Mouse (Mus musculus) G1E (cell line): Measurements from ENCODE around the gene Cap2. TPM values are rescaled to one million over a fixed set of nuclear protein-coding genes. Genes with fewer than 3 reads are reported as not detected.

ENCODE experiments used
- ATAC-seq: 2 replicates; pipeline ENCODE4 v1.8.0; 2016; ENCODE audit warnings: mild to moderate bottlenecking; ENCODE audit not compliant: insufficient number of reproducible peaks, poor library complexity, low FRiP score, severe bottlenecking; ENCODE audit errors: extremely low read depth
- DNase-seq: peaks from one replicate; pipeline ENCODE4 v3.0.0; 2012; ENCODE audit warnings: low spot score
- H3K27me3 ChIP-seq: 2 replicates; pipeline ENCODE4 v1.6.1; 2012; ENCODE audit warnings: mild to moderate bottlenecking, low read length, inconsistent platforms; ENCODE audit not compliant: insufficient read depth
- H3K36me3 ChIP-seq: replicated peaks from 2 replicates; pipeline ENCODE3; 2012; ENCODE audit warnings: mild to moderate bottlenecking, inconsistent platforms
- H3K4me1 ChIP-seq: 2 replicates; pipeline ENCODE4 v1.6.1; 2012; ENCODE audit warnings: low read depth, low read length, inconsistent platforms, mixed read lengths; ENCODE audit not compliant: insufficient read depth
- H3K4me3 ChIP-seq: 2 replicates; pipeline ENCODE4 v1.5.1; 2012; ENCODE audit warnings: low read depth, mild to moderate bottlenecking, inconsistent platforms, low read length, moderate library complexity, mixed read lengths
- H3K9me3 ChIP-seq: replicated peaks from 2 replicates; pipeline ENCODE4 v1.6.1; 2012; ENCODE audit warnings: inconsistent platforms
- CTCF ChIP-seq: IDR thresholded peaks from 2 replicates; pipeline ENCODE4 v1.5.1; 2012; ENCODE audit warnings: low read depth, low read length, inconsistent platforms, mixed read lengths
- GATA1 ChIP-seq: IDR thresholded peaks from 2 replicates; pipeline ENCODE4 v1.6.1; 2012; ENCODE audit warnings: borderline replicate concordance, low read length, inconsistent platforms, mixed read lengths
- GATA2 ChIP-seq: IDR thresholded peaks from 2 replicates; pipeline ENCODE4 v1.6.1; 2012; ENCODE audit warnings: low read depth, low read length, inconsistent platforms, borderline replicate concordance
- POLR2AphosphoS5 ChIP-seq: IDR thresholded peaks from 2 replicates; pipeline ENCODE4 v1.6.1; 2012; ENCODE audit warnings: low read depth, low read length, inconsistent platforms; ENCODE audit not compliant: insufficient replicate concordance
- TAL1 ChIP-seq: conservative IDR thresholded peaks from 2 replicates; pipeline ENCODE4 v1.6.1; 2012; ENCODE audit warnings: low read depth, low read length, inconsistent platforms, mixed read lengths
- polyA plus RNA-seq: library from polyadenylated mRNA; stranded (reverse); fragments of >175 nt; gene quantifications from 2 replicates; pipeline ENCODE4 v1.2.3, GENCODE M21; 2012
- total RNA-seq, 2 experiments: library from RNA; stranded (forward) in 1 of 2; stranded (reverse) in 1 of 2; fragments of 200-1000 nt in 1 of 2; fragments of >200 nt in 1 of 2; fragmentation: Nextera tagmentation in 1 of 2; gene quantifications; 2 replicates each; pipeline ENCODE4 v1.2.3; 2014 to 2017

Cap2 gene
- total RNA-seq (2014; fragmentation: Nextera tagmentation) (not detected in 2 replicates), total RNA-seq (2017) (0.05 TPM in 1 of 2 replicates, not detected in the other), polyA plus RNA-seq (not detected in 2 replicates)

- Histone ChIP-seq H3K4me1 (no peaks in the 10 kb centered on the region), H3K36me3 (no peaks in the 10 kb centered on the region), H3K4me3 (no peak within 1 kb of the TSS), H3K27me3 (peaks cover 15% of the 10 kb centered on the region), H3K9me3 (no peaks in the 10 kb centered on the region)
- DNase-seq: no peak
- ATAC-seq: no peak
- no peak for TF ChIP-seq CTCF
Observed at GRCm38 (mm10) chr13:46501800-46502389, at the start of gene Cap2. Gene Cap2, plus strand, starts transcription at chr13:46501848.

GRCm38 (mm10) chr13:46459546-46459945, 42.1 kb upstream of the Cap2 start:
- H3K4me3 ChIP-seq: no peak overlapping the region
- no peaks in the 10 kb centered on the region for H3K36me3 ChIP-seq
- DNase-seq (no peak), ATAC-seq (no peak)
- no peaks in the 10 kb centered on the region for H3K4me1 ChIP-seq
- no peaks in the 10 kb centered on the region; the same call in 1 of the 2 replicates for H3K27me3 ChIP-seq
- TF ChIP-seq GATA1: no peak
- TF ChIP-seq POLR2AphosphoS5: no peak
- no peak for TF ChIP-seq CTCF
- TF ChIP-seq GATA2: no peak
- no peak for TF ChIP-seq TAL1
- H3K9me3 ChIP-seq: no peaks in the 10 kb centered on the region

- Histone ChIP-seq H3K9me3 (no peaks in the 10 kb centered on the region), H3K36me3 (no peaks in the 10 kb centered on the region), H3K27me3 (no peaks in the 10 kb centered on the region), H3K4me3 (no peak overlapping the region), H3K4me1 (no peaks in the 10 kb centered on the region)
- no peak for TF ChIP-seq TAL1
- TF ChIP-seq POLR2AphosphoS5: no peak
- TF ChIP-seq GATA1: no peak
- no peak for TF ChIP-seq GATA2
- TF ChIP-seq CTCF: no peak
- ATAC-seq (no peak), DNase-seq (no peak)
Observed at GRCm38 (mm10) chr13:46462280-46462679, 39.4 kb upstream of the Cap2 start.

GRCm38 (mm10) chr13:46463764-46464163, 37.9 kb upstream of the Cap2 start:
- Histone ChIP-seq H3K9me3 (no peaks in the 10 kb centered on the region), H3K4me1 (no peaks in the 10 kb centered on the region), H3K4me3 (no peak overlapping the region), H3K27me3 (no peaks in the 10 kb centered on the region), H3K36me3 (no peaks in the 10 kb centered on the region)
- DNase-seq (no peak), ATAC-seq (no peak)
- TF ChIP-seq GATA2 (no peak), CTCF (no peak), POLR2AphosphoS5 (no peak), GATA1 (no peak), TAL1 (no peak)

- Histone ChIP-seq H3K4me3 (no peak overlapping the region), H3K4me1 (no peaks in the 10 kb centered on the region), H3K27me3 (peaks cover 3% of the 10 kb centered on the region; the same call in 1 of the 2 replicates), H3K36me3 (no peaks in the 10 kb centered on the region), H3K9me3 (no peaks in the 10 kb centered on the region)
- ATAC-seq (no peak), DNase-seq (no peak)
- TF ChIP-seq GATA1: no peak
- no peak for TF ChIP-seq POLR2AphosphoS5
- TF ChIP-seq TAL1: no peak
- no peak for TF ChIP-seq GATA2
Observed at GRCm38 (mm10) chr13:46468251-46468650, 33.4 kb upstream of the Cap2 start.

GRCm38 (mm10) chr13:46469536-46469935, 32.1 kb upstream of the Cap2 start:
- DNase-seq (no peak), ATAC-seq (no peak)
- no peaks in the 10 kb centered on the region for H3K36me3 ChIP-seq
- no peak overlapping the region for H3K4me3 ChIP-seq
- no peaks in the 10 kb centered on the region for H3K4me1 ChIP-seq
- H3K9me3 ChIP-seq: no peaks in the 10 kb centered on the region
- peaks cover 3% of the 10 kb centered on the region; the same call in 1 of the 2 replicates for H3K27me3 ChIP-seq
- TF ChIP-seq POLR2AphosphoS5: no peak

- H3K36me3 ChIP-seq: no peaks in the 10 kb centered on the region
- 0 out of 2 replicates have a peak, but pooled peaks cover 4% of the 10 kb centered on the region for H3K27me3 ChIP-seq
- H3K4me1 ChIP-seq: no peaks in the 10 kb centered on the region
- no peaks in the 10 kb centered on the region for H3K9me3 ChIP-seq
- no peak for DNase-seq
- no peak overlapping the region for H3K4me3 ChIP-seq
- no peak for TF ChIP-seq CTCF
- TF ChIP-seq GATA2: no peak
- no peak for ATAC-seq
Observed at GRCm38 (mm10) chr13:46481271-46481670, 20.4 kb upstream of the Cap2 start.
